Mouse (Mus musculus): ENCODE data around the gene Mpi.

Gene Mpi

DNA sequence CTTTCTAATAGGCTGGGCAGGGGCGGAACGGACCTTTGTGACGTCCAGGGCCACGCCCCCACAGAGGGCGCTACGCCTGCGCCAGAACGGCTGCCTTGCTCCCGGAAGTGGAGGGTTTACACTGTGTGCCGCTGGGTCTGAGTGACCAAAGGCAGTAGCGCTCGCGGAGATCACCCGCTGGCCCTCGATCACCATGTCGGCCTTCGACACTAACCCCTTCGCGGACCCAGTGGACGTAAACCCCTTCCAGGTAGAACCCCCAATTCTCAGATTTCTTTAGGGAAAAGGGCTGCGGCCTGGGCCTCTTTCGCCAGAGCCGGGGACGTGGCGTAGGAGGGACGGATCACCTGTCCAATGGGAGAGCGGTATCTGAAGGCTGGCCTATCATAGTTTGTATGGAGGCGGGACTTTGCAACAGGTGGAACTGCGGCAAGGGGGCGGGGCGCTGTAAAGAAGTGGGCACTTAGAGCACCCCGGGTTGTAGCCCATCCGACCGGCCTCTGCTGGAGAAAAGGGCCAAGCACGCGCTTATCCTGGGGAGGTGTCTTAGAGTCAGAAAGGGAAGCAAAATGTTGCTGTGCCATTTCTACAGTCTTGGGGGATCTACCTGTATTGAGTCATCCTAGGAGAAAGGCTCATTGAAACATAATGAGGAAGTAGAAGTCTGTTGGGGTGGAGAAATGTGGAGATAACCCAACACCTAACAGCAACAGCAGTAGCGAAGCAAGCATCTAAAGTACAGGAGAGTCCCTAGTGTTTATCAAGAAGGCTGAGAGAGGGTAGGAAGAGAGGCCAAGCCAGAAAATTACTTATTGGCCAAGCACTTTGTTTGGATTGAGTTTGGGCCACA, 8.5 kb upstream of the Mpi start, which contains the start of gene Scamp2:
Gene Scamp2 (plus strand): TSS at position 83 of the 850 bp plus-strand sequence.
- DNase-seq = peak; percentile 94 to 96

GRCm38 (mm10) chr9:57560263-57560662, 7.7 kb upstream of the Mpi start:
- no peak for DNase-seq

DNA sequence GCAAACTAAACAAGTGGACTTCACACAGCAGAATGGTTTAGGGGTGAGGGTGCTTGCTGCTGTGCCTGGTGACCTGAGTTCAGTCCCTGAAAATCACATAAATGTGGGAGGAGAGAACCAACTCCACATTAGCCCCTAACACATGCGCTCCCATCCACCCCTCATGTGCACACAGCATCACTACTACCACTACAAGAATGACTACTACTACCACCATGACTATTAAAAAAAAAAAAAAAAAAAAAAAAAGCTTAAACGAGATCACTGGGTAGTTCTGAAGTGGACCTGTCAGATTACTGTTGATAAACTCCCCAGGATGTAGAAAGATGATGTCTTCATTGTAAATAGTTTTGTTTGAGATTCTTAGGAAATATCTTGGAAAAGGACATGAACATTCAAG, 7.0 kb upstream of the Mpi start:
- DNase-seq = no peak

DNA sequence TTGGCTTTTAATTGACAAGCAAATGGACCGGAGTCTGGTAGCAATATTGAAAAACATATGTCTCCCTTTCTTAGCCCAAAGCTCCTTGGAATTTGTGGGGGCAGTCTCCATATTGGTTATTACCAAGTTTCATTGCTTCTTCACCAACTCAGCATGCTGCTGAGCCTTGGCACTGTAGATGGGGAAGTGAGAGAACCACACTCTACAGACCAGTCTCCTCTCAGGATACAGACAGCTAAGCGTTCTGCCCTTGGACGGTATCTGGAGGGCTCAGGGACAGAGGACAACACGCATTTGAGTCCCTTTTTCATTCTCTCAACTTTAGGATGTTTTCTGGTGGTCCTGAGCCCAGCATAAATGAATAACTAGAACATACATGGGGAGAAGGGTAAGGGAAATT, 6.1 kb upstream of the Mpi start:
- DNase-seq = no peak

DNA sequence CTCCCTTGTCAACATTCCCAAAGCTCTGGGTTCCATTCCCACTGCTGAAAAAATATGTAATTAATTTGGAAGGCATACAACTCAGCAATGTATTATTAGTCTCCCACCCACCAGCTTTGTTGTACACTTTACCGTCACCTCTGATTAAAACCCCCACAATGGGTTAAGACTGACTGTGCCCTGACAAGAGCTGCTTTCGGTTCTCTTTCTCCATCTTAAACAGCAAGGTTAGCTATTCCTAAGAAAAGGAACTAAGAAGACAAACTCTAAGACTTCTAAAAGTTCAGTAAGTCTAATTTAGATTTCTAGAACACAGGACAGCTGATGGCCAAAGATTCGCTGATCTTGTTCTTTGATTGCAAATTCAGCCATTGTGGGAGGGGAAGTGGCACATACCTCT, 4.7 kb upstream of the Mpi start:
- no peak for DNase-seq

- no peak for DNase-seq
These were observed 2.2 kb upstream of the Mpi start for GRCm38 (mm10) chr9:57554753-57555152.

DNA sequence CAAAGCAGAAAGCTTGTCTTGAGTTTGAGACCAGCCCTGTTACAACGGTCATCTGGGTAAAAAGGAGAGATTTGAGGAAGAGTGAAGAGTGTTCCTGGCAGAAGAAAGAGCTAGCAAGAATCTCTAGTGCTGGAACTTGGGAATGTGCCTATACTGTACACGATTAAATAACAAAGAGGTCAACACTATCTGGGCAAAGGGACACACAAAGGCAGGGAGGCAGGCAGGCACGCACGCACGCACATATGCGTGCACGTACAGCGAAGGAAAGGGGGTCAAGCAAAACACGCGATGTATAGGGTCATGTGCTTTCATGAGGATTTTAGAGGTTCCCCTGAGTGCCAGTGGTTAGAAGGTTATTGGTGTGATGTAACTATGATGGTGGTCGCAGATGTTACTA, 556 bp upstream of the Mpi start:
- no peak for DNase-seq

DNA sequence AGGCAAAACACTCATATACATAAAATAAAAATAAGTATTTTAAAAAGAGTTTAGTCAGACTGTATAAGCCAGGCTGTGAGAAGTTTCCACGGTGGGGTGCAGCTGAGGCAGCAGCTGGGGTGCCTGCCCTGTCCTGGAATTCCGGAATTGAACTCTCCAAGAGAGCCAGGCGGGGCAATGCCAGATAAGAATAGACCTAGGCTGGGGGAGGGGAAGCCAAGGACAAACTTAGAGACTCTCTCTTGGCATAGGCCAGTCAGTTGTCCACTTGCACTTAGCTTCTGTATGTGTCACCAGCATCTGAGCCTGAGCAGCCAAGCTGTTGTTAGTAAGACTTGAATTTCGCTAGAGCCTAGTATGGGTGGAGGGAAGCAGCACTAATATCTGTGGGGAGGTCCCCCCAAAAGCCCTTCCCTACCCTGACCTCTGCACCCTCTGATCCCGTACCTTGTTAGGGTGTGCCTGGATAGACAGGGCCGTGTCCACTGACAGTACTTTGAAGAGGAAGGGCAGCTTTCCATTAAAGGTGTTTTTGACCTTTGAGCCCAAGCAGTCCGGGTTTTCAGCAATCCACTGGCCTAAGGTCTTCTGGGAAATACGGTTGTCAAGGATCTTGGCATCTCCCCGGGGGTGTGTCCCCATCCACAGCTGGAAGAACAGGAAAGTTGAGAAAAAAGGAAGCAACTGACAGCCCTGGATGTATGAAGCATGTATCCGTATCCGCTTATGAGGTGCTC, 2.3 kb downstream of the Mpi start:
- peak; percentile 73 to 76 for DNase-seq

GRCm38 (mm10) chr9:57549186-57549585, 3.4 kb downstream of the Mpi start:
- no peak for DNase-seq

DNA sequence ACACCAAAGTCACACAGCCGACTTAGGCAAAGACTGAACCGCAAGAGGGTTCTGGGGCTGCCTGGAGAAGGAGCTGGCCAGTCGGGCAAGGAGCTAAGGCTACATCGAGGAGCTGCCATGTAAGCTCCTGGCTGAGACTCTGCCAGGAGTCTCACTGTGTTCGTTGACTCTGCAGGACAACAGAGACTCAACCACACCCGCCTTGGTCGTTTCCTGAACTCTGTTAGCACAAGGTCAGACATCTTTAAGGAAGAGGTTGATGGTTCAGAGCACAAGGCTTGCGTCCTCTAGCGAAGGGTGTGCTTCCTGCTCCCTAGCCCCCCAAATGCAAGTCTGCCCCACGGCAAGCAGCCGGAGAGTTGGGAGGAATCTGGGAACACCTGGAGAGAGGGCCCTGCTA, 4.7 kb downstream of the Mpi start:
- no peak for DNase-seq

- DNase-seq = peak in 1 of 2 experiments; percentile 39
These were observed 5.3 kb downstream of the Mpi start for GRCm38 (mm10) chr9:57547287-57547686.

DNA sequence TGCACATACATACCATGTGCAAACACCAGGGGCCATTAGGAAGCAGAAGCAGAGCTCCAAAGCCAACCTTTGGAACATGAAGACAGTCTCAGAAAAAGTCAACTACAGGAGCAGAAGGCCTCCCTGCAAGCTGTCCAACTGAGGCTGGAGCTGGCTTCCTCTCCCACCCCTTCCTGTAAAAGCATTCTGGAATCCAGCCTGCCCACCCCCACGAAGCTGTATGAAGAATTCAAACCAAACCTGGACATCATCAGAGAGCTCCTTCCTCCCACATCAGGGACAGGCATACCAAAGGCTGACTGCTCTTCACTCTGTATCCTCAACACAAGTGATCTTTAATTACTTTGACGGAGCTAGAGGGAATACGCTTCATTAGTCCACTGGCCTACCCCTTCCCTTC, 8.6 kb downstream of the Mpi start:
- no peak for DNase-seq

- DNase-seq = peak in 1 of 2 experiments; percentile 45
These were observed 11.3 kb downstream of the Mpi start for GRCm38 (mm10) chr9:57541312-57541711.

DNA sequence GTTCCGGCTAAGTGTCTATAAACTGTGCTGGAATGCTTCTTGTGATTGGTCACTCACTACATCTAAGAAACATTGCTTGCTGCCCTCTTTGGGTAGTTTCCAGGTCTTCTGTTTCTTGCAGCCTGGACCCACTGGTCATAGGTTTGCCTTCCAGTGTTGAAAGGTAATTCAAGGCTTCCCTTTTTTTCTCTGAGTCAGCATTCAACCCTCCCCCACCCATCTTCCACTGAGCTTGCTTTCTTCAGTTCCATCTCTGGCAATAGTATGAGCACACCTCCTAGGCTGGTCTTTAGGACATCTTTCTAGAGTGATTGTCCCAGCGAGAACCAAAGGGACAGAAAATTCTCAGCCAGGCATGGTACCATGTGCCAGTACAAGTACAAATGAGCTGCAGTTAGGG, 13.0 kb downstream of the Mpi start:
- DNase-seq = no peak

DNA sequence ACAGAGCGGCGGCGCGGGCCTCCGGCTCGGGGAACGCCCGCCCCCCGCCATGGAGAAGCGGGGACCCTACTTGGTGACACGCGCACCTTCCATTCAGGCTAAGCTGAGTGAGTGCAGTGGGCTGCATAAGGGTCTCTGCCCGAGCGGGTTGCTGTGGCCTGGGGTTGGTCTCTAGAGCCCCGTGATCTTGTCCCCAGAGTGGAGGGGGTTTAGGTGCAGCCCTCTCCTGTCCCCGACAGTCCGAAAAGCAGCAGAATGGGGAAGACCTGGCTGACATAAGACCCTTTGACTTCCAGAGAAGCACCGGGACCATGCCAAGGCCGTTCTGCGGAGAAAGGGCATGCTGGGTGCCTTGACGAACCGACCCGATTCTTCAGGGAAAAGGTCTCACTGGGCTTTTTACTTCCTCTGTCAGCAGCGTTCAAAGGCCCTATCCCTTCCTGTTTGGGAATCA, 14.8 kb downstream of the Mpi start:
- DNase-seq = no peak

DNA sequence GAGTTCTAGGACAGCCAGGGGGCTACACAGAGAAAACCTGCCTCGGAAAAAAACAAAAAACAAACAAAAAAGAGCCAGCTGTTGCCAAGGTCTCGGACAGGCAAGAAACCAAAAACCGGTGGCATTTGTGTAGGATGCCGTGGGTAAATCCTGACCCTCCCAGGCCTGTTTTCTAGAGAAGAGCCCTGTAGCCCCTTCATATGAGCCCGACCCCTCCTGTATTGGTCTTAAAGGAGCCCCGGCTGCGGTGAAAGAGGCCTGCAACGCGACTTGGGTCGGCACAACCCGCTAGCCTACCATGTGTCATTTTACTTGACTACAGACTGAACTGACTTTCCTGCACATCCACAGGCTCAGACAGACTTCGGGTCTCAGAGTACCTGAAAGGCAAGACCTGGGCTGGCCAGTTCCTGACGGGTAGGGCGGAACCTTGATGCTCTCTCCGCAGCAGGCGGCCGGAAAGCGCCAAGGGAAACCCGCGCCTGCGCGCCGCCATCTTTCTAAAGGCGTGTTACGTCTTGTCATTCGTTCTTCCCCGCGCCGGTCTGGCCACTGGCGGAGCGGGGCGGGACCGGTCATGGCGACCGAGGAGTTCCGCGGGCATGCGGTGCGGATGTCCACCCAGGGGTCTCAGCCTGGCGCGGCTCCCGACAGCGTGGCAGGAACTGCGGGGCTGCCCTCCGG, 15.4 kb downstream of the Mpi start, which contains the start of gene Fam219b:
Gene Fam219b (plus strand): TSS at position 485 of the 684 bp plus-strand sequence.
- DNase-seq = peak; percentile 90 to 91

DNA sequence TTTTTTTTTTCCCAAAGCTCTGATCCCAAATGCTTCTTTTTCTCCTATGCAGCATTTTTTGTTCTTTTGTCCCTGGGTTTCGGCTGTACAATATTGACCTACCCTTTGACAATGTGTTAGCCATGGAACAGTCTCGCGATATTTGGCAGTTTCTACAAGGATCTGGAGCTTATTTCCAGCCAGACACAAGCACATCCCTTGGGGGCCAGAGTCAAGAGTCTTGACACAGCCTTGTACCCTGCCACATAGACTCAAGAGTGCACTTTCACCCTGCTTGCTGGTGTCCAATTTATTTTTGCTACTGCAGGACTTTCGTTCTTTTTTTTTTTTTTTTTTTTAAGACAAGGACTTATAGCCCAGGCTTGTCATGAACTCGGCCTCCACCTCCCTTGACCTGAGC, 16.2 kb downstream of the Mpi start:
- no peak for DNase-seq

- DNase-seq = no peak
These were observed 20.6 kb downstream of the Mpi start for GRCm38 (mm10) chr9:57531946-57532345.

DNA sequence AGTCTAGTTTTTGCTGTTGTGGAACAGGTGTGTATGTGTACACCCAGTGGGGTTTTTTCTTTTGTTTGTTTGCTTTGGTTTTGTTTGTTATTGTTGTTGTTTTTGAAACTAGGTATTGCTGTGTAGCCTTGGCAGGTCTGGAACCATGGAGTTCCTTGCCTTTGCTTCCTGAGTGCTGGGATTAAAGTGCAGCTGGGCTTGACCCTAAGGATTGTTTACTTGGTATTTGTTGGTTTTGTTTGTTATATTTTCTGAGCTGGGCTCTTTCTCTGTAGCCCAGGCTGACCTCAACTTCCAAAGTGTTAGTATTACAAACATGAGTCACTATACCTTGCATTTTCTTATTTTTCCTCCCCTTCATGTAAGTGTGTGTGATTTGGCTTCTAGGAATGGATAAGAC, 26.1 kb downstream of the Mpi start:
- DNase-seq = no peak

GRCm38 (mm10) chr9:57525516-57525915, 27.0 kb downstream of the Mpi start:
- DNase-seq = no peak

- DNase-seq = no peak
These were observed 28.1 kb downstream of the Mpi start for GRCm38 (mm10) chr9:57524439-57524838.

GRCm38 (mm10) chr9:57523754-57524153, 28.8 kb downstream of the Mpi start:
- DNase-seq = no peak

DNA sequence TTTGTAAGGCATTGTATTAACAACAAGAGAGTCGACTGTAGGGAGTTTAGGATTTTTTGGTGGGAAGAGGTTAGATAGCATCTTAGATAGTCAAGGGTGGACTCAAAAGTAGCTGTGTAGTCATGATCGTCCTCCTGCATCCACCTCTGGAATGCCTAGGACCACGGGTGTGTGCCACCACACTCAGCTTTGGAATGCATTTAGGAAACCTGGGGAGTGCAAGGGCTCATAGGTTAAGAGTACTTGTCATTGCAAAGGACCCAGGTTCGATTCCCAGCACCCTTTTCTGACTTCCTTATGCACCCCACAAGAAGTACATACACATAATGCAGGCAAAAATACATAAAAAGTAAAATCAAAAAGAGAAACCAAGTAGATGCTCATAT, 29.7 kb downstream of the Mpi start:
- DNase-seq = no peak

All from kidney, adult 8-10 months (tissue).